Mouse (Mus musculus) kidney, adult 2 months (tissue): Measurements from ENCODE around the gene Igf2bp3. TPM values are rescaled to one million over a fixed set of nuclear protein-coding genes. Genes with fewer than 3 reads are reported as not detected.
"Not testable (repeated sequence)": the region's sequence is repeated elsewhere in the genome, so short reads cannot be mapped to it uniquely, and the experiment has no call there.

Experiments used
- DNase-seq: peaks from one replicate; pipeline ENCODE4 v3.0.0; 2021
- H3K27ac ChIP-seq: fragments of 200-500 bp; 2 replicates; pipeline ENCODE4 v1.5.1; 2012; ENCODE audit warnings: low read depth, low read length, control low read depth, inconsistent platforms; ENCODE audit not compliant: insufficient read depth
- H3K27me3 ChIP-seq: fragments of 200-500 bp; replicated peaks from 2 replicates; pipeline ENCODE4 v1.6.1; 2012; ENCODE audit warnings: mild to moderate bottlenecking, moderate library complexity, low read length, inconsistent platforms; ENCODE audit not compliant: control insufficient read depth, insufficient read depth
- H3K36me3 ChIP-seq: fragments of 200-500 bp; 2 replicates; pipeline ENCODE4 v1.6.1; 2012; ENCODE audit warnings: mild to moderate bottlenecking, moderate library complexity, low read length, inconsistent platforms; ENCODE audit not compliant: control insufficient read depth, insufficient read depth
- H3K4me1 ChIP-seq: fragments of 200-500 bp; 2 replicates; pipeline ENCODE4 v1.6.1; 2011; ENCODE audit warnings: low read length; ENCODE audit not compliant: control insufficient read depth, insufficient read depth
- H3K4me3 ChIP-seq: fragments of 200-500 bp; 2 replicates; pipeline ENCODE4 v1.5.1; 2011; ENCODE audit warnings: mild to moderate bottlenecking, low read depth, low read length, control low read depth; ENCODE audit not compliant: insufficient read depth
- CTCF ChIP-seq: fragments of 200-500 bp; conservative IDR thresholded peaks from 2 replicates; pipeline ENCODE4 v1.5.1; 2011; ENCODE audit warnings: low read depth, mild to moderate bottlenecking, control low read depth, low read length, moderate library complexity, mixed read lengths; ENCODE audit not compliant: insufficient read depth, insufficient read length
- POLR2A ChIP-seq: fragments of 200-500 bp; IDR thresholded peaks from one replicate; pipeline ENCODE4 v1.6.1; 2011; ENCODE audit warnings: low read depth, low read length, control low read depth
- WGBS: fragments of 180-500 bp; shearing (Covaris S2); methylation state at CpG from one replicate; pipeline ENCODE4 v1.1.7; 2018; 5-methylcytosine and 5-hydroxymethylcytosine counted together
- polyA plus RNA-seq: library from polyadenylated mRNA; depleted of rRNA; stranded (reverse); fragments of >200 nt; gene quantifications from 2 replicates; pipeline ENCODE4 v1.2.3, GENCODE M21; 2012; rRNA removed

Igf2bp3 gene
- polyA plus RNA-seq: 0.03 and 0.04 TPM in 2 replicates

DNA sequence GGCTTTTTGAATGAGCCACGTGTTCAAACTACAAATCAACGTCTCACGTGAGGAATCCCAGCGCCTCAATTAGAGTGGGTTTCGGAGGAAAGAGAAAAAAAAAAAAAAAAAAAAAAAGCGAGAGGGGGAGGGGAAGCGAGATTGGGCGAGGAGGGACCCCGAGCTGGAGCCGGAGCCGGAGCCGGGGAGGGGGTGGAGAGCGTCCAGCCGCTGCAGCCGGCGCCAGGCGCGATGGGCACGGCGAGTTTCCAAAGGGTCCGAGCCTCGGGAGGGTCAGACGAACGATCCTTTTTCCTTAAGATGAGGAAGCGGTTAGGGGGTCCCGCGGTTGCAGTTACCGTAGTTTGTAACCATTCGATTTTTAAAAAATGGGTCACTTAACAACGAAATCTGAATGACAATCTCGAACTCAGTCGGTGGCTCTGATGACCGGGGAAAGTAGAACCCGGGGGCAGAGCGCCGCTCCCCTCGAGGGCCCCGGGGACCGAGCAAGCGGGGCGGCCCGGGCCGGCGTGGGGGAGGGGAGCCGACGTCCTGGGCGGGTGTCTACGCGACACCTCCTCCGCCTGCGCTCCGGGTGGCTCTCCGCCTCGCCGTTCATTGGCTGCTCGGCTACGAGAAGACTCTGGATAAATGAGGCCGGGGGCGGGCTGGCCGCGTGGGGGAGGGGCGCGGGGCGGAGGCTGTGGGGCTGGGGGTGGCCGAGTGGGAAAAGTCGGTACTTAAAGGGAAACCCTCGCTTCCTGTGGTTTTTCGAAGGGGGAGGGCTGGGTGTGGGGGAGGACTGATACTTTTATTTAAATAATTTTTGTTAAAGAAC lies at the start of gene Igf2bp3:
Igf2bp3 (minus strand) TSS at position 30 of the 820 bp plus-strand sequence.
- H3K4me3 ChIP-seq: peak within 1 kb of the TSS; percentile 41
- TF ChIP-seq CTCF: no peak
- TF ChIP-seq POLR2A: no peak
- no peaks in the 10 kb centered on the region for H3K4me1 ChIP-seq
- H3K27ac ChIP-seq: no peak within 1 kb of the TSS
- DNase-seq: no peak
- peaks cover 35% of the 10 kb centered on the region for H3K27me3 ChIP-seq
- WGBS: 2% methylated on average over 67 of the region's 68 CpGs
- H3K36me3 ChIP-seq: no peaks in the 10 kb centered on the region

DNA sequence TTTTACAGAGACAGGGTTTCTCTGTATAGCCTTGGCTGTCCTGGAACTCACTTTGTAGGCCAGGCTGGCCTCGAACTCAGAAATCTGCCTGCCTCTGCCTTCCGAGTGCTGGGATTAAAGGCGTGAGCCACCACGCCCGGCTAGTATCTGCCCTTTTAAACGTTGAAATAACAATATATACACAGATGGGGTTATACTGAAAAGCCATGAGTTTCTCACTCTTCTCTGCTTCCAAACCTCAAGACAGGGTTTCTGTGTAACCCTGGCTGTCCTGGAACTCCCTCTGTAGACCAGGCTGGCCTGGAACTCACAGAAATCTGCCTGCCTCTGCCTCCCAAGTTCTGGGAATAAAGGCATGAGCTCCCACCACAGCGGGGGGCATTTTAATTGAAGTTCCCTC lies 49.7 kb upstream of the Igf2bp3 start:
- DNase-seq, H3K27ac ChIP-seq: not testable (repeated sequence)
- 86% methylated on average over 7 of the region's 7 CpGs for WGBS

DNA sequence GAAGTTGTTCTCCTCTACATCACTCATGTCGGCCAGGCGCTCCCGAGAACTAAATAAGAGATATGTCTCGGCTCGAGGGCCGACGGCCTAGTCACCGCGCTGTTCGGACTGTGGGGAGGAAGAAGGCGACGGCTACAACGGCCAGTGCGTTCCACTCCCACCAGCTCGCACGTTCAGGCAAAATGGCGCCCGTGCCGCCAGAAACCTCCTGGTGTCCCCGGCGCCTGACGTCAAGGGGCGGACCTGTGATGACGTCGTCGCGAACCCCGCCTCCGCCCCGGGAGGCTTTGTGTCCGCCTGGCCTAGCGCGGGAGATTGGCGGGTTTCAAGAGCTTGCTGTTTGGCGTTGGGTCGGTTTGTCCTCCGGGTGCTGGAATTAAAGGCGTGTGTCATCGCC lies 49.1 kb upstream of the Igf2bp3 start, which contains the start of gene Tra2a:
Tra2a (minus strand) TSS at position 187 of the 397 bp plus-strand sequence.
- peak within 1 kb of the TSS; percentile 82 for H3K4me3 ChIP-seq
- TF ChIP-seq POLR2A (peak; percentile 94), CTCF (no peak)

More for the DNA sequence above, 49.7 kb upstream of the Igf2bp3 start:
- not testable (repeated sequence) for H3K4me3 ChIP-seq, H3K27me3 ChIP-seq, H3K36me3 ChIP-seq, H3K4me1 ChIP-seq

DNA sequence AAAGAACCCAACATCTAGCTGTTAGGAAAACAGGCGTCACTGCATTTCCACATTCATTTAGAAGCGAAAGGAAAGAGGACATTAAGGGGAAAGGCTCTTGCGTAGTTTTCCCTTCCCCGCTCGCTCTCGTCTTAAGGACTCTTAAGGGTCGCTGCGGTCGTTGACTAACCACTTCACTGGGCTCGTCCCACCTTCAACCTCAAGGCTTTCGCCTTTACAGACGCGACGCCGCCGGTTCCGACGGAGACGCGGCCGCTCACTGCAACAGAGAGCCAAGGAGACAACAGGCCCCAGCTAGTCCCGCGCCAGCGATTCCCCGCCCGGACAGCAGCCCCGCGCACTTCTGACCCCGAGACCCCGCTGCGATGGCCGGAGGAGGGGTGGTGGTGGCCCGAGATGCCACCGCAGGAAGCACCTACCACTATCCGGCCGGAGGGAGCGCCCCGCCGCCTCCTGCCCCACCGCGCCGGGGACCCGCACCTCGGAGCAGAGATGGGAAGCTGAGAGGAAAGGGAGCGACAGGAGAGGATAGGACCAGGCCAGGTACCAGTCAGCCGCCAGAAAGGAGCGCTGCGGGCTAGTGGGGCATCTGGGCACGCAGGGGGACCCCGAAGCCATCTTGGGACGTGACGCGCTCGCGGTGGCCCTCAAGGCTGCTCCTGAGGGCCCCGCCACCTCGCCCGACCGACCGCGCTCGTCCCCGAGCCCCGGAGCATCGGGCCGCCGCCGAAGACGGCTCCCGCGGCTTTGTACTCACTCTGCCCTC lies 48.5 kb upstream of the Igf2bp3 start:
- TF ChIP-seq POLR2A (no peak), CTCF (no peak)
- under 1% methylated on average over 70 of the region's 71 CpGs for WGBS
- Histone ChIP-seq H3K4me3 (peak overlapping the region; percentile 82), H3K27me3 (no peaks in the 10 kb centered on the region), H3K36me3 (no peaks in the 10 kb centered on the region), H3K4me1 (peaks cover 3% of the 10 kb centered on the region; the same call in 1 of the 2 replicates), H3K27ac (peak overlapping the region; percentile 91)
- peak; percentile 49 for DNase-seq

More for the DNA sequence above, 49.1 kb upstream of the Igf2bp3 start, which contains the start of gene Tra2a:
- DNase-seq: peak; percentile 98
- Histone ChIP-seq H3K27ac (peak within 1 kb of the TSS; percentile 91), H3K36me3 (no peaks in the 10 kb centered on the region), H3K27me3 (no peaks in the 10 kb centered on the region), H3K4me1 (peaks cover 3% of the 10 kb centered on the region; the same call in 1 of the 2 replicates)
- WGBS: under 1% methylated on average over 39 of the region's 39 CpGs

DNA sequence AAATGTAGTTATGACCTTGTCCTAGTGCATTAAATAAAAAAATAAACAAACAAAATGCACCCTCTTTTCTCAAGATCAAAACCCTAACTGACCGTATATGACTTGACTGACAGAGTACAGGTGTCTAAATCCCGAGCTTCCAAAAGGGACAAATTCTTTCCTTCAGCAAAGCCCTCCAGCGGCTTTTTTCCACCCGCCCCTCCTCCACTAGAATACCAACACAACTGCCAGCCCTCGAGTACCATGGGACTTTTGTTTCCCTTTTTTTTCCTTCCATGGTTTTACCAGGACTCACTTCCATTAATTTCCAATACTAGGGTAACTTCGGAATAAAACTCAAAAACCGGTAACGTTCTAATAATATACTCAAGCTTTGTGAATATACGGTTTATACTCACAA lies 47.7 kb upstream of the Igf2bp3 start:
- Histone ChIP-seq H3K4me1 (peaks cover 3% of the 10 kb centered on the region; the same call in 1 of the 2 replicates), H3K36me3 (no peaks in the 10 kb centered on the region), H3K27me3 (no peaks in the 10 kb centered on the region), H3K4me3 (peak overlapping the region; percentile 33; the same call in 1 of the 2 replicates), H3K27ac (no peak overlapping the region)
- DNase-seq: peak; percentile 13
- WGBS: 2% methylated on average over 9 of the region's 9 CpGs
- TF ChIP-seq CTCF (no peak), POLR2A (no peak)

DNA sequence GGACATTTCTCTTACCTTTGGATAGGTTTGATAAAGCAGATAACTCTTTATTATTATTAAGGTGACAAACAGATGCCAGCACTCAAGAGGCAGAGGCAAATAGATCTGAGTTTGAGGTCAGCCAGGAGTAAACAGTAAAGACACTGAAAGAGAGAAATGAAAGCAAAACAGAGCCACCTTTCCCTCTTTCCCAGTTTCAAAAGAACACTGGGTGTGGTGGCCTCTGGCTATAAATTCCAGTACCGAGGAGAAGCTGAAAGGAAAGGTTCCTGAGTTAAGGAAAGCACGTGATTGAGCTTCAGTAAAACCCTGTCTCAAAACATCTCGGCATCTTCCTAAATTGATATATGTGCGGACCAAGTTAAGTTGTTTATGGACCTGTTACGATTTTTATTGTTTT lies 45.0 kb upstream of the Igf2bp3 start:
- Histone ChIP-seq H3K27ac (peak overlapping the region; percentile 31; the same call in 1 of the 2 replicates), H3K36me3 (no peaks in the 10 kb centered on the region), H3K4me3 (no peak overlapping the region), H3K4me1 (peaks cover 3% of the 10 kb centered on the region; the same call in 1 of the 2 replicates), H3K27me3 (no peaks in the 10 kb centered on the region)
- TF ChIP-seq POLR2A (no peak), CTCF (no peak)
- WGBS: 26% methylated on average over 5 of the region's 5 CpGs
- peak; percentile 40 for DNase-seq

DNA sequence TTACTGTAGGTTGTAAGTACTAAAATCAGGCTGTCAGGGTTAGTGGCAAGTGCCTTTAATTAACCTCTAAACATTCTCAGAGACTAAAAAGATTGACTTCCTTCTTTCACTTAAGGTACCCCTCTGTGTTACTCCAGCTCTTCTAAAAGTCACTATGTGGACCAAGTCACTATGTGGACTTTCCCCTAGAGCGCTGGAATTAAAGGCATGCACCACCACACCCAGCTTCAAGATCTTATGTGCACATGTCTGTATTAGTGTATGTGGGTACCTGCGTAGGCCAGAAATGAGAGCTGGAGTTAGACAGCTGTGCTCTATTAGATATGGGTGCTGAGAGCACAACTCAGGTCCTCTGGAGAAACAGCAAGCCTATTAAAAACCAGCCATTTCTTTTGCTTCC lies 43.1 kb upstream of the Igf2bp3 start:
- no peak overlapping the region for H3K27ac ChIP-seq
- H3K27me3 ChIP-seq: no peaks in the 10 kb centered on the region
- DNase-seq: no peak
- H3K4me1 ChIP-seq: peaks cover 3% of the 10 kb centered on the region; the same call in 1 of the 2 replicates
- TF ChIP-seq POLR2A (no peak), CTCF (no peak)
- H3K36me3 ChIP-seq: no peaks in the 10 kb centered on the region
- WGBS: 91% methylated on average over 2 of the region's 2 CpGs
- no peak overlapping the region for H3K4me3 ChIP-seq
